Mouse (Mus musculus): ENCODE measurements around the gene Phactr1.

The Phactr1 gene

GRCm38 (mm10) chr13:43144720-43145418, 464.4 kb downstream of the Phactr1 start:
- peak; percentile 43 for DNase-seq

GRCm38 (mm10) chr13:43146515-43147258, 466.3 kb downstream of the Phactr1 start:
- no peak for DNase-seq

GRCm38 (mm10) chr13:43148692-43149091, 468.3 kb downstream of the Phactr1 start:
- DNase-seq, result no peak

- DNase-seq, result no peak
Measured at GRCm38 (mm10) chr13:43149661-43150060, 469.2 kb downstream of the Phactr1 start.

- no peak for DNase-seq
Measured at GRCm38 (mm10) chr13:43152005-43152520, 471.6 kb downstream of the Phactr1 start.

- DNase-seq, result no peak
Measured at GRCm38 (mm10) chr13:43157370-43157769, 476.9 kb downstream of the Phactr1 start.

- DNase-seq, result no peak
Measured at GRCm38 (mm10) chr13:43158281-43158680, 477.9 kb downstream of the Phactr1 start.

GRCm38 (mm10) chr13:43159429-43159828, 479.0 kb downstream of the Phactr1 start:
- no peak for DNase-seq

GRCm38 (mm10) chr13:43167721-43168120, 487.3 kb downstream of the Phactr1 start:
- no peak for DNase-seq

GRCm38 (mm10) chr13:43171020-43171710, 490.7 kb downstream of the Phactr1 start, which contains the start of gene Tbc1d7:
TSS of gene Tbc1d7 (minus strand) at chr13:43171501.
- peak; percentile 99 for DNase-seq

- DNase-seq, result no peak
Measured at GRCm38 (mm10) chr13:43172036-43172713, 491.8 kb downstream of the Phactr1 start.

- DNase-seq, result peak; percentile 76
Measured at GRCm38 (mm10) chr13:43173262-43173661, 492.8 kb downstream of the Phactr1 start.

GRCm38 (mm10) chr13:43176676-43177075, 496.3 kb downstream of the Phactr1 start:
- no peak for DNase-seq

GRCm38 (mm10) chr13:43177317-43177716, 496.9 kb downstream of the Phactr1 start:
- DNase-seq, result no peak

GRCm38 (mm10) chr13:43181104-43181503, 500.7 kb downstream of the Phactr1 start:
- no peak for DNase-seq

- peak; percentile 81 for DNase-seq
Measured at GRCm38 (mm10) chr13:43182465-43183201, 502.2 kb downstream of the Phactr1 start.

GRCm38 (mm10) chr13:43183248-43184055, 503.0 kb downstream of the Phactr1 start:
- no peak for DNase-seq

GRCm38 (mm10) chr13:43187736-43188135, 507.3 kb downstream of the Phactr1 start:
- DNase-seq, result no peak
